Mouse (Mus musculus): ENCODE measurements around the gene Prr14. TPM values are rescaled to one million over a fixed set of nuclear protein-coding genes. Genes with fewer than 3 reads are reported as not detected.

The Prr14 gene
- 10.5 TPM for polyA plus RNA-seq (2014; fragmentation: Illumina TruSeq; extraction: RNeasy Lipid Tissue Mini Kit (QIAGEN cat#74804); ENCODE audit: low read depth, low replicate concordance)

DNA sequence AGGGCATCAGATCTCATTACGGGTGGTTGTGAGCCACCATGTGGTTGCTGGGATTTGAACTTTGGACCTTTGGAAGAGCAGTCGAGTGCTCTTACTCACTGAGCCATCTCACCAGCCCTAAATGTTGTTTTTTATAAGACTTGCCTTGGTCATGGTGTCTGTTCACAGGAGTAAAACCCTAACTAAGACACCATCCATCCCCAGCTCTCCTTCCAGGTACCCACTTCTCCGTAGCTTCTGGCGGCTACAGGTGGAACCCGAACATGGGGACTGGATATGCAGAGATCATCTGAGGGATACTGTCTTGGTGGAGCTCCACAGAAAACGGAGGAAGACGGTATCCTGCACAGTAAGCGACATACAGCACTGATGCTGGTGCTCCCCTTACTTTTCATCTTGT is at the start of gene Prr14:
Gene Prr14 (plus strand): TSS at position 301 of the 400 bp plus-strand sequence.

DNA sequence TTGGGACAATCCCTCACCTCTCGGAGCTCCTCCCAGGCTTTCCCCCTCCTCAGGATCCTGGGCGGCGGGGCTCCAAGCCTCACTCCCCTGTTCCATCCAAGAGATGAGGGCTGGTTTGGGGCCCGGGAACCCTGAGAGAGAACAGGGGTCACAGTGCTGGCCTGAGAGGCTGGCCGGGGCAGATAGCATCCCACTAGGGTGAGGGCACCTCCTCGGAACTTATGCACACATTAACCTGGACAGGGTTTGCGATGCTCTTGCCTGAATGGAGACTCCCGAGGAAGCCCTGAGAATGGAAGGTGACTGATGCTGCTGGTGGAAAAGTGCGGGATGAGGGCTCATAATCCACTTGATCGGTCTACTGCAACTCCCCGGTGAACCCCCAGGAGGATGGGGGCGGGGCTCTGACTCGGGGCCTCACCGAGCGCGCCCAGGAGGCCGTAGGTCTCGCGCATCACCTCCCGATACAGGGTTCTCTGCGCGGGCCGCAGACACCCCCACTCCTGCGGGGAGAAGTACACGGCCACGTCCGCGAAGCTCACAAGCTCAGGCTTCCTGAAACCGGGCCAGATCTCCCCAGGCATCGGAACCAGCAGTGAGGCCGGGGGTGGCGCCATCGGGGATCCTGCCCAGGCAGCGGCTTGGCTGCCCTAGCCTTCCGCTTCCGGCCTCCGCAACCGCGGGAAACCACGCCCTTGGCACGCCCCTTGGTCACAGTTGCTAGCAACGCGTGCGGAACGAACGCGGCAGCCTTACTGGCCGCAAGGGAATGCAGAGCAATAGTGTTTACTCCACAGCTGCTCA is 37.8 kb upstream of the Prr14 start, which contains the start of gene Zfp688:
Gene Zfp688 (minus strand): TSS at position 681 of the 804 bp plus-strand sequence.

DNA sequence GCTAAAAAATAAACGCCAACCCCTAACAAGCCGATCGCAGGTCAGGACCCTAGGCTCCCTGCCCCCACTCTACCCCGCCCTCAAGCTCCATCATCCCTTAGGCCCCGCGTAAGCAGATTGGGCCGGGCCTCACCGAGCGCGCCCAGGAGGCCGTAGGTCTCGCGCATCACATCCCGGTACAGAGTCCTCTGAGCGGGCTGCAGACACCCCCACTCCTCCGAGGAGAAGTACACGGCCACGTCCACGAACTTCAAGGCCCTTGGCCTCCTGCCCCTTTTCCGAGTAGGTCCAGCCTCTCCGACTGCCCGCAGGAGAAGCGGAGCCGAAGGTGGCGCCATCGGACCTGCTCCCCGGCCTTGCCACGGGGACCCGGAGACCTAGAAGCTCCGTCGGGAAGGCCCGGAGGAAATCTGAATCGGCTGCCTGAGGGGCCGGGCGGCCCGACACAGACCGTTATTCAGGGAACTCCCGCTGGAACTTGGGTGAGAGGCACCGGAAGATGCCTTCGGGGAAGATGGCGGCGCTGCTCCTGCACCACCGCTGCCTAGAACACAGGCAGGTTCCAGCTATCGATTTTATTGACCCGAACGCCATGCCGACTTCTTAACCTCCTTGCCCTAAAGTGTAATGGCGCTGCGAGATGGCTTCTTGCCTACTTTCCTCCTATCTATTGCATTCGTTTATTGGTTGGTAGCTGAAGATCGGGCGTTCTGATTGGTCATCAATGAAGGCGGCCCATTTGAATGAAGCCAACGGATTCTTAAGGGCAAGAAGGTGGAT is 10.7 kb upstream of the Prr14 start, which contains the start of gene Zfp689:
Gene Zfp689 (minus strand): TSS at position 638 of the 780 bp plus-strand sequence.

DNA sequence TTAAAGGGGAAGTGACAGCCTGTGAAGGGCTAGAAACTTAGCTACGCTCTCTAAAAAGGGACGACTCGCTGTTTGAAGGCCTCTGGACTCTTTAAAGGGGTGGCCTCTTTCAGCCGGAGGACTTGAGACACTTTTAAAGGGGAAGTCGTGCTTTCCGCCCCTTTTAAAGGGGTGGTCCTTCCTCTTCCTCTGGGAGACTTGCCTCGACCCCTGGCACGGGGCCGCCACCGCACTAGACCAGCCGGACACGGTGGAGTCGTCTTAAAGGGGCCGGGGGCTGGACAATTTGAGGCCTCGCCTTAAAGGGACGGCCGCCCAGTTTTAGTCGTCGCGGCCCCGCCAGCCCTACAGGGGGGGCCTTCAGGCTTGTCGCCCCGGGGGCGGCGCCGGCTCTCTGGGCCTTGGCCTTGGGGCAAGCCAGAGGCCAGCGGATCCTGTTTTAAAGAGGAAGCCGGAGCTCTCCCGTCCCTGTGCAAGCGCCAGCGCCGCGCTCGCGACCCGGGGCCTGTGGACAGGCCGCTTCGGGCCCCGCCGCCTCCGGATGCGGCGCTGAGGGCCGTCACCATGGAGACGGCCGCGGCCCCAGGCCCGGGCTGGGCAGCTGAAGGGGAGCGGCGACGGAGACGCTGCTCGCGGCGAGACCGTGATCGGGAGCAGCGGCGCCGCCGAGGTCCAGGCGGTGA is 19.4 kb downstream of the Prr14 start, which contains the start of gene Fbrs:
Gene Fbrs (plus strand): TSS at position 565 of the 683 bp plus-strand sequence.

DNA sequence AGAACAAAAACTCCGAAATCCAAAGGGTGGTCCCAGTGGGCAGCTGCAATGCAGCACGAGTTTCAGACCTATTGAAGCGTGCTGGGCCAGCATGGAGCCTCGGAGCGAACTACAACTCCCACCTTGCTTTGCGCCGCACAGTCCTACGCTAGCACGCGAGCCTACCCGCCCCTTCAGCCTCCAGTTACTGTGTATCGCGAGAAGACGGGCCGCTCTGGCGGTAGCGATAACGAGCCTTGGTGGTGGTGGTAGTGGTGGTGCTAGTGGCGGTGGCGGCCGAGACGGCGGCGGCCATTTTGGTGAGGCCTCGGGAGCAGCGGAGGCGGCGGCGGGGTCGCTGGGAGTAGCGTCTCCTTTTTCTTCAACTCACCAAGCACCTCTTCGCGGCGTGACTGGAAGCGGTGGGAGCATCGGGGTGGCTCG is 52.4 kb downstream of the Prr14 start, which contains the start of gene Srcap:
Gene Srcap (plus strand): TSS at position 176 of the 423 bp plus-strand sequence.

DNA sequence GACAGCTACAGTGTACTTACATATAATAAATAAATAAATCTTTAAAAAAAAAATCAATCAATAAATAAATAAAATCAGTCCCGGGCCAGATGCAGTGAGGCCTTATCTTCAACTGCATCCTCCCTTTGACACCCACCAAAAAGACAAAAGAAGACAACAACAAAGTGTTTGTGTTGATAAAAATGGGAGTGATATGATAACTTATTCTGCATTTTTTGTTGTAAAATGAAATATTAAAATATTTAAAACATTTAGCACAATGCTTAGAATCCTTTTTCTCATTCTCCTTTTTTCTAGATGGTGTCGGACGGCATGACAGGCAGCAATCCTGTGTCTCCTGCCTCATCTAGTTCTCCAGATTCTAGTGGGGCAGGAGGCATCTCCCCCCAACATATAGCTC is 59.9 kb downstream of the Prr14 start, which contains the start of gene Gm42715:
Gene Gm42715 (plus strand): TSS at position 301 of the 400 bp plus-strand sequence.

Other genes starting within 250 kb of the Prr14 start
- gene Zfp553, start 226.6 kb upstream of the Prr14 start, polyA plus RNA-seq (2014; fragmentation: Illumina TruSeq; extraction: RNeasy Lipid Tissue Mini Kit (QIAGEN cat#74804); ENCODE audit: low read depth, low replicate concordance): 1.3 TPM
- not detected for gene Sept1, start 226.5 kb upstream of the Prr14 start, polyA plus RNA-seq (2014; fragmentation: Illumina TruSeq; extraction: RNeasy Lipid Tissue Mini Kit (QIAGEN cat#74804); ENCODE audit: low read depth, low replicate concordance)
- gene Zfp771, start 215.3 kb upstream of the Prr14 start, polyA plus RNA-seq (2014; fragmentation: Illumina TruSeq; extraction: RNeasy Lipid Tissue Mini Kit (QIAGEN cat#74804); ENCODE audit: low read depth, low replicate concordance): not detected
- gene Dctpp1, start 198.9 kb upstream of the Prr14 start, polyA plus RNA-seq (2014; fragmentation: Illumina TruSeq; extraction: RNeasy Lipid Tissue Mini Kit (QIAGEN cat#74804); ENCODE audit: low read depth, low replicate concordance): not detected
- gene Sephs2, start 185.6 kb upstream of the Prr14 start, polyA plus RNA-seq (2014; fragmentation: Illumina TruSeq; extraction: RNeasy Lipid Tissue Mini Kit (QIAGEN cat#74804); ENCODE audit: low read depth, low replicate concordance): 208 TPM
- 0.16 TPM for gene Itgal, start 163.4 kb upstream of the Prr14 start, polyA plus RNA-seq (2014; fragmentation: Illumina TruSeq; extraction: RNeasy Lipid Tissue Mini Kit (QIAGEN cat#74804); ENCODE audit: low read depth, low replicate concordance)
- 4.7 TPM for gene Zfp768, start 114.0 kb upstream of the Prr14 start, polyA plus RNA-seq (2014; fragmentation: Illumina TruSeq; extraction: RNeasy Lipid Tissue Mini Kit (QIAGEN cat#74804); ENCODE audit: low read depth, low replicate concordance)
- gene Zfp747, start 83.6 kb upstream of the Prr14 start, polyA plus RNA-seq (2014; fragmentation: Illumina TruSeq; extraction: RNeasy Lipid Tissue Mini Kit (QIAGEN cat#74804); ENCODE audit: low read depth, low replicate concordance): 1.6 TPM
- gene 9130019O22Rik, start 72.4 kb upstream of the Prr14 start, polyA plus RNA-seq (2014; fragmentation: Illumina TruSeq; extraction: RNeasy Lipid Tissue Mini Kit (QIAGEN cat#74804); ENCODE audit: low read depth, low replicate concordance): 0.97 TPM
- gene E430018J23Rik, start 66.0 kb upstream of the Prr14 start, polyA plus RNA-seq (2014; fragmentation: Illumina TruSeq; extraction: RNeasy Lipid Tissue Mini Kit (QIAGEN cat#74804); ENCODE audit: low read depth, low replicate concordance): 0.69 TPM
- gene Zfp764, start 52.8 kb upstream of the Prr14 start, polyA plus RNA-seq (2014; fragmentation: Illumina TruSeq; extraction: RNeasy Lipid Tissue Mini Kit (QIAGEN cat#74804); ENCODE audit: low read depth, low replicate concordance): 2.5 TPM
- gene Zfp688, start 37.5 kb upstream of the Prr14 start, polyA plus RNA-seq (2014; fragmentation: Illumina TruSeq; extraction: RNeasy Lipid Tissue Mini Kit (QIAGEN cat#74804); ENCODE audit: low read depth, low replicate concordance): 0.89 TPM
- gene Zfp689, start 10.5 kb upstream of the Prr14 start, polyA plus RNA-seq (2014; fragmentation: Illumina TruSeq; extraction: RNeasy Lipid Tissue Mini Kit (QIAGEN cat#74804); ENCODE audit: low read depth, low replicate concordance): 0.89 TPM
- gene Fbrs, start 19.6 kb downstream of the Prr14 start, polyA plus RNA-seq (2014; fragmentation: Illumina TruSeq; extraction: RNeasy Lipid Tissue Mini Kit (QIAGEN cat#74804); ENCODE audit: low read depth, low replicate concordance): 6.2 TPM
- 7.5 TPM for gene Srcap, start 52.4 kb downstream of the Prr14 start, polyA plus RNA-seq (2014; fragmentation: Illumina TruSeq; extraction: RNeasy Lipid Tissue Mini Kit (QIAGEN cat#74804); ENCODE audit: low read depth, low replicate concordance)
- 4.0 TPM for gene Gm42715, start 60.0 kb downstream of the Prr14 start, polyA plus RNA-seq (2014; fragmentation: Illumina TruSeq; extraction: RNeasy Lipid Tissue Mini Kit (QIAGEN cat#74804); ENCODE audit: low read depth, low replicate concordance)
- not detected for gene Tmem265, start 101.8 kb downstream of the Prr14 start, polyA plus RNA-seq (2014; fragmentation: Illumina TruSeq; extraction: RNeasy Lipid Tissue Mini Kit (QIAGEN cat#74804); ENCODE audit: low read depth, low replicate concordance)
- gene Phkg2, start 113.7 kb downstream of the Prr14 start, polyA plus RNA-seq (2014; fragmentation: Illumina TruSeq; extraction: RNeasy Lipid Tissue Mini Kit (QIAGEN cat#74804); ENCODE audit: low read depth, low replicate concordance): 15.2 TPM
- gene Ccdc189, start 129.0 kb downstream of the Prr14 start, polyA plus RNA-seq (2014; fragmentation: Illumina TruSeq; extraction: RNeasy Lipid Tissue Mini Kit (QIAGEN cat#74804); ENCODE audit: low read depth, low replicate concordance): 0.73 TPM
- gene Rnf40, start 129.2 kb downstream of the Prr14 start, polyA plus RNA-seq (2014; fragmentation: Illumina TruSeq; extraction: RNeasy Lipid Tissue Mini Kit (QIAGEN cat#74804); ENCODE audit: low read depth, low replicate concordance): 1.3 TPM
- gene Zfp629, start 156.2 kb downstream of the Prr14 start, polyA plus RNA-seq (2014; fragmentation: Illumina TruSeq; extraction: RNeasy Lipid Tissue Mini Kit (QIAGEN cat#74804); ENCODE audit: low read depth, low replicate concordance): 6.6 TPM
- gene Bcl7c, start 249.3 kb downstream of the Prr14 start, polyA plus RNA-seq (2014; fragmentation: Illumina TruSeq; extraction: RNeasy Lipid Tissue Mini Kit (QIAGEN cat#74804); ENCODE audit: low read depth, low replicate concordance): 1.6 TPM